7 mouse cellular contexts compared by ENCODE assay signal in genomic region chr9:21168161-21169123, GRCm38 (mm10). TPM values are rescaled to one million over a fixed set of nuclear protein-coding genes. Genes with fewer than 3 reads are reported as not detected.
DNase-seq lines count a peak whose midpoint lies in the region; ATAC-seq lines count a peak whose summit lies in the region.

No protein-coding gene starts in this region.

- no peak overlapping the region for H3K4me3 ChIP-seq in forebrain, embryonic 14.5 days (ENCODE audit: low read depth, low read length)

- 0 out of 2 replicates have a peak, but pooled peaks have one; percentile 35 for ATAC-seq in forebrain, embryonic 14.5 days
- peak; percentile 51 to 63 for ATAC-seq in hematopoietic stem cell, adult 5-6 weeks (replicated peaks in 1 of 2; ENCODE audit: insufficient read depth in 1 of 2, low FRiP score in 2 of 2, low TSS enrichment in 1 of 2, low read depth in 1 of 2, poor library complexity in 2 of 2, severe bottlenecking in 2 of 2)

- H3K27ac ChIP-seq in forebrain, embryonic 14.5 days (ENCODE audit: low read depth, low read length) = peak overlapping the region; percentile 1; the same call in 1 of the 2 replicates

- H3K36me3 ChIP-seq in forebrain, embryonic 14.5 days (ENCODE audit: control insufficient read depth, insufficient read depth, low read length) = no peaks in the 10 kb centered on the region

- H3K9me3 ChIP-seq in forebrain, embryonic 14.5 days (replicated peaks; ENCODE audit: control insufficient read depth, low read length) = no peaks in the 10 kb centered on the region

- H3K27me3 ChIP-seq in forebrain, embryonic 14.5 days (replicated peaks; ENCODE audit: control insufficient read depth, insufficient read depth, low read length) = peaks cover 45% of the 10 kb centered on the region

- peaks cover 6% of the 10 kb centered on the region; the same call in 1 of the 2 replicates for H3K4me1 ChIP-seq in forebrain, embryonic 14.5 days (ENCODE audit: control insufficient read depth, insufficient read depth, low read length)

- H3K9ac ChIP-seq in forebrain, embryonic 14.5 days (ENCODE audit: low read length) = 0 out of 2 replicates have a peak overlapping the region, but pooled peaks have one; percentile 21

- DNase-seq in NIH3T3 (ENCODE audit: low read depth) = peak; percentile 93
- peak; percentile 79 for DNase-seq in c-Kit-positive CD71-negative TER-119-negative erythroid progenitor cells, embryonic 14.5 days (ENCODE audit: low read depth)
- DNase-seq in forebrain, embryonic 14.5 days (ENCODE audit: low spot score) = peak; percentile 78
- DNase-seq in layer of hippocampus, postnatal 10 days (ENCODE audit: low spot score in 2 of 2) = peak; percentile 79 to 80
- peak; percentile 86 for DNase-seq in lung, postnatal 36 days
- peak; percentile 72 for DNase-seq in right cerebral cortex, postnatal 14 days

- H3K4me2 ChIP-seq in forebrain, embryonic 14.5 days (ENCODE audit: low read length) = peak overlapping the region; percentile 10; the same call in 1 of the 2 replicates

- WGBS in forebrain, embryonic 14.5 days = 11% methylated on average over 30 of the region's 30 CpGs

RNA-seq across cellular contexts. Expression of gene Pde4a, which starts 2.9 kb away (rescaled TPM):
- polyA plus RNA-seq in forebrain, embryonic 14.5 days (2014; fragmentation: Nextera tagmentation; extraction: Ambion mirVana) = 17.3 and 22.4 TPM in 2 replicates
- 2.7 and 4.8 TPM in 2 replicates for total RNA-seq in hematopoietic stem cell, adult 5-6 weeks (2017)
- total RNA-seq in layer of hippocampus, postnatal 10 days (2021) = 10 to 100 TPM; 58.9 to 59.5 TPM

RNA-seq across cellular contexts. Expression of gene Cdc37, which starts 18.7 kb away (rescaled TPM):
- 222 and 247 TPM in 2 replicates for polyA plus RNA-seq in forebrain, embryonic 14.5 days (2014; fragmentation: Nextera tagmentation; extraction: Ambion mirVana)
- total RNA-seq in hematopoietic stem cell, adult 5-6 weeks (2017) = 238 and 347 TPM in 2 replicates
- total RNA-seq in layer of hippocampus, postnatal 10 days (2021) = 100 to 1,000 TPM; 136 to 139 TPM

RNA-seq across cellular contexts. Expression of gene Tyk2, which starts 37.4 kb away (rescaled TPM):
- polyA plus RNA-seq in forebrain, embryonic 14.5 days (2014; fragmentation: Nextera tagmentation; extraction: Ambion mirVana) = 5.0 and 6.2 TPM in 2 replicates
- total RNA-seq in hematopoietic stem cell, adult 5-6 weeks (2017) = 12.2 and 19.4 TPM in 2 replicates
- total RNA-seq in layer of hippocampus, postnatal 10 days (2021) = 10 to 100 TPM; 12.7 to 14.0 TPM

Comparison
In these comparisons a context has a peak if more than half of its experiments do, and no peak if none do; other contexts are left out.
1. RNA of gene Pde4a, which starts 2.9 kb away (total RNA-seq): 58.9 to 59.5 TPM in layer of hippocampus, postnatal 10 days; 2.7 to 4.8 TPM in hematopoietic stem cell, adult 5-6 weeks; every median in the first group is over 10 times any median in the second.
2. Peak in every context shown above with its lines, with median percentiles within 50 percentile points of each other: DNase-seq.